Mouse (Mus musculus) limb, embryonic 15.5 days (tissue): ENCODE results near the gene Pik3r2. TPM values are rescaled to one million over a fixed set of nuclear protein-coding genes. Genes with fewer than 3 reads are reported as not detected.
A peak's percentile ranks its signal among the peaks of the same experiment; 100 is the strongest.

ENCODE experiments used
- ATAC-seq: fragments of 200-750 bp; cut with Nextera tagmentation; 2 replicates; pipeline ENCODE4 v1.8.0; 2017; ENCODE audit warnings: low read depth, moderate TSS enrichment; ENCODE audit not compliant: insufficient number of reproducible peaks, low FRiP score, low TSS enrichment
- H3K27ac ChIP-seq: fragments of 300-500 bp; sonication (generic); 2 replicates; pipeline ENCODE4 v1.5.1; 2015; ENCODE audit warnings: moderate library complexity, mild to moderate bottlenecking, inconsistent platforms
- H3K27me3 ChIP-seq: fragments of 300-500 bp; sonication (generic); 2 replicates; pipeline ENCODE4 v1.6.1; 2015; ENCODE audit warnings: inconsistent platforms
- H3K36me3 ChIP-seq: fragments of 300-500 bp; sonication (generic); 2 replicates; pipeline ENCODE4 v1.6.1; 2015; ENCODE audit warnings: inconsistent platforms
- H3K4me1 ChIP-seq: fragments of 300-500 bp; sonication (generic); 2 replicates; pipeline ENCODE4 v1.6.1; 2015; ENCODE audit warnings: inconsistent platforms
- H3K4me2 ChIP-seq: fragments of 300-500 bp; sonication (generic); 2 replicates; pipeline ENCODE4 v1.6.1; 2015; ENCODE audit warnings: mild to moderate bottlenecking, inconsistent platforms
- H3K4me3 ChIP-seq: fragments of 300-500 bp; sonication (generic); 2 replicates; pipeline ENCODE4 v1.5.1; 2015; ENCODE audit warnings: mild to moderate bottlenecking, inconsistent platforms
- H3K9ac ChIP-seq: fragments of 300-500 bp; sonication (generic); 2 replicates; pipeline ENCODE4 v1.6.1; 2015; ENCODE audit warnings: inconsistent platforms
- H3K9me3 ChIP-seq: fragments of 300-500 bp; sonication (generic); 2 replicates; pipeline ENCODE4 v1.6.1; 2016; ENCODE audit warnings: inconsistent platforms
- WGBS: fragments of 180-500 bp; shearing (Covaris S2); methylation state at CpG from one replicate; pipeline ENCODE4 v1.1.7; 2015; 5-methylcytosine and 5-hydroxymethylcytosine counted together
- polyA plus RNA-seq: library from polyadenylated mRNA; unstranded; fragments of >200 nt; fragmentation: Nextera tagmentation; extraction: Ambion mirVana; gene quantifications from 2 replicates; pipeline ENCODE4 v1.2.1, GENCODE M21; 2015

Gene Pik3r2
- polyA plus RNA-seq, 1 experiment from 2014 or later = 85.8 TPM

DNA sequence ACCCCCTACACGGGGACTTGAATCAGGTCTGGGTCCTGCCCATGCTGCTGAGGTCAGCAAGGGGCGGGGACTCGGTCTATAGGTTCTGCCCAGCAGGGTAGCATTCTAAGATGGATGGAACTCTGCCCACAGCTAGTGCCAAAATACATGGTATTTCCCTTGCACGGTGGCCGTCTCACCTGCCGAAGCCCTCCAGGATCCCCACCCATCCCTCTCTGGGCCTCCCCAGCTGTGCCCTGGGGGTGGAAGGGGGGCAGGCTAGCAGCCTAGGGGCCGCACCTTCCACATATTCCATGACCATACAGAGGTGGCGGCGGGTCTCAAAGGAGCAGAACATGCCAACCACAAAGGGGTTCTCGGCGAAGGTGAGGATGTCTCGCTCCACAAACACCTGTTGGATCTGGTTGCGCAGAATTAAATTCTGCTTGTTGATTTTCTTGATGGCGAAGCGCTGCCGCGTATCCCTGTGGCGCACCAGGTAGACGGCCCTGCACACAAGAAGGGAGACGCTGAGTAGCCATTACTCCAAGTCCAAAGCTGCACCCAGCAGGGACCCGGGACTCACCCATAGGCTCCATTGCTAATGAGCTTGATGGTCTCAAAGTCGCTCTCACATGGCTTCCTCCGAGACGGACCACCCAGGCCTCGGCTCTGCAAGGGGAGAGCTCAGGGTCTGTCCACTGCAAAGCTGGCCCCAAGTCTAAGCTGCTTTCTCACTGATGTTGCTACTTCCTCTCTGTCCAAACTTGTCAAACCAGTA lies 10.0 kb upstream of the Pik3r2 start:
- no peak overlapping the region for H3K27ac ChIP-seq
- H3K36me3 ChIP-seq = peaks cover 77% of the 10 kb centered on the region
- no peak for ATAC-seq
- 88% methylated on average over 25 of the region's 25 CpGs for WGBS
- H3K4me1 ChIP-seq = peaks cover 30% of the 10 kb centered on the region
- H3K27me3 ChIP-seq = no peaks in the 10 kb centered on the region
- no peak overlapping the region for H3K4me2 ChIP-seq
- H3K9me3 ChIP-seq = no peaks in the 10 kb centered on the region
- H3K9ac ChIP-seq = no peak overlapping the region
- H3K4me3 ChIP-seq = no peak overlapping the region

GRCm38 (mm10) chr8:70780093-70780492 lies 3.6 kb upstream of the Pik3r2 start:
- Histone ChIP-seq H3K36me3 (peaks cover 64% of the 10 kb centered on the region), H3K4me2 (no peak overlapping the region), H3K4me1 (peaks cover 24% of the 10 kb centered on the region), H3K4me3 (no peak overlapping the region), H3K9ac (no peak overlapping the region), H3K27ac (no peak overlapping the region), H3K9me3 (no peaks in the 10 kb centered on the region), H3K27me3 (no peaks in the 10 kb centered on the region)
- no peak for ATAC-seq
- 67% methylated on average over 11 of the region's 11 CpGs for WGBS

DNA sequence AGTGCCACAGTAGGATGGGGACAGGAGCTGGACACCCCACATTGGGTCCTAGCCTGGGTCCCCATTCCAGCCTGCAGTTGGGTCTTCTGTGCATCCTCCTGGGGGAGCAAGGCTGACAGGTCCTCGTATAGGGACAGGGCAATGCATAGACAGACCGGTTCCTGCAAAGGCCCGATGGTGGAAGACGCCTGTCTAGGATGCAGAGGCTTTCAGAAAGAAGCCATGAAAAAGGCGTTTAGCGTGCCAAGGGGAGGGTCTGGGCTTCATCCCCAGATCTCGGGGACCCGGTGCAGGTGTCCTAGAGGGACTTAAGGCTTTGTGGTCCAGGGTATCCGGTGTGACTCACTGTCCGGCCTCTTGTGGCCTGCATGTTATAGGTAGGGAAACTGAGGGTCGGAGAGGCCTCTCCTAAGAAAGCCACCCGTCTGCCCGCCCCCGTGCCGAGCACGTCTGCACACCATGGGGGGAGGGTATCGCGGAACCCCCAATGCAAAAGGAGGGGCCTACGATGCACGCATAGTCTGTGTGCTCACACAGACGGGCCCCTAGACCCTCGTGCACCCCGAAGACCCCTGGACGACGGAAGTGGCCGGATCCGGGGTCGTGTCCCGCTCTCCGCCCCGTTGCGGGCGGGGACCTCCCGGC lies 540 bp downstream of the Pik3r2 start:
- Histone ChIP-seq H3K9ac (peak overlapping the region; percentile 93), H3K36me3 (peaks cover 59% of the 10 kb centered on the region)

DNA sequence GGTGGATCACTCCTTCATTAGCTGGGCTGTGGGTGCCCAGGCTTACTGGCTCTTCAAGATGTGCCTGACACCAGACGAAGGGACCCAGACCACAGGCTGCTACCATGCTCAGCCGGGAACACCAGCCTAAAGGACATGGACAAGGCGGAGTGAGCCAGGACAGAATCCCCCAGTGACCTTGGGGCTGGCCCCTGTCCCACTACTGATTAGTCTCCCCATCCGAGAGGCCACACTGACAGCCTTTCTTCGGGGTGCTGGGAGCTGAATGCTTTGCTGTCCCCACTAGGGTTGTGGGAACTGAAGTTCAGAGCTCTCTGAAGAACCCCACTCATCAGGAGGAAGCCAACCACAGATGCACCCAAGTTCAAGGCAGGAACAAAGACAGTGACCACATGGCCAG lies 1.3 kb downstream of the Pik3r2 start:
- no peaks in the 10 kb centered on the region for H3K27me3 ChIP-seq
- H3K4me3 ChIP-seq = peak overlapping the region; percentile 87
- peak overlapping the region; percentile 85; the same call in 1 of the 2 replicates for H3K27ac ChIP-seq
- H3K9ac ChIP-seq = peak overlapping the region; percentile 93
- H3K4me1 ChIP-seq = peaks cover 60% of the 10 kb centered on the region
- H3K4me2 ChIP-seq = peak overlapping the region; percentile 81
- 91% methylated on average over 5 of the region's 5 CpGs for WGBS
- H3K9me3 ChIP-seq = no peaks in the 10 kb centered on the region
- no peak for ATAC-seq
- peaks cover 59% of the 10 kb centered on the region for H3K36me3 ChIP-seq

More for the DNA sequence above, 540 bp downstream of the Pik3r2 start:
- Histone ChIP-seq H3K4me3 (peak overlapping the region; percentile 87), H3K9me3 (no peaks in the 10 kb centered on the region), H3K4me1 (peaks cover 60% of the 10 kb centered on the region), H3K27me3 (no peaks in the 10 kb centered on the region), H3K4me2 (peak overlapping the region; percentile 81), H3K27ac (peak overlapping the region; percentile 99)
- ATAC-seq = no peak
- WGBS = 2% methylated on average over 34 of the region's 34 CpGs

GRCm38 (mm10) chr8:70774740-70775139 lies 1.8 kb downstream of the Pik3r2 start:
- H3K27ac ChIP-seq = peak overlapping the region; percentile 85

GRCm38 (mm10) chr8:70773833-70774232 lies 2.7 kb downstream of the Pik3r2 start:
- Histone ChIP-seq H3K9ac (peak overlapping the region; percentile 28; the same call in 1 of the 2 replicates), H3K27ac (peak overlapping the region; percentile 85), H3K36me3 (peaks cover 59% of the 10 kb centered on the region), H3K4me1 (peaks cover 64% of the 10 kb centered on the region), H3K27me3 (no peaks in the 10 kb centered on the region), H3K4me2 (peak overlapping the region; percentile 35), H3K9me3 (no peaks in the 10 kb centered on the region), H3K4me3 (peak overlapping the region; percentile 22)
- peak; percentile 49 for ATAC-seq
- WGBS = 27% methylated on average over 9 of the region's 9 CpGs

More at GRCm38 (mm10) chr8:70774740-70775139, 1.8 kb downstream of the Pik3r2 start:
- 93% methylated on average over 18 of the region's 18 CpGs for WGBS
- Histone ChIP-seq H3K4me1 (peaks cover 61% of the 10 kb centered on the region), H3K4me2 (peak overlapping the region; percentile 81; the same call in 1 of the 2 replicates), H3K36me3 (peaks cover 59% of the 10 kb centered on the region), H3K27me3 (no peaks in the 10 kb centered on the region), H3K9ac (0 out of 2 replicates have a peak overlapping the region, but pooled peaks have one; percentile 93), H3K9me3 (no peaks in the 10 kb centered on the region), H3K4me3 (0 out of 2 replicates have a peak overlapping the region, but pooled peaks have one; percentile 9)
- ATAC-seq = no peak

DNA sequence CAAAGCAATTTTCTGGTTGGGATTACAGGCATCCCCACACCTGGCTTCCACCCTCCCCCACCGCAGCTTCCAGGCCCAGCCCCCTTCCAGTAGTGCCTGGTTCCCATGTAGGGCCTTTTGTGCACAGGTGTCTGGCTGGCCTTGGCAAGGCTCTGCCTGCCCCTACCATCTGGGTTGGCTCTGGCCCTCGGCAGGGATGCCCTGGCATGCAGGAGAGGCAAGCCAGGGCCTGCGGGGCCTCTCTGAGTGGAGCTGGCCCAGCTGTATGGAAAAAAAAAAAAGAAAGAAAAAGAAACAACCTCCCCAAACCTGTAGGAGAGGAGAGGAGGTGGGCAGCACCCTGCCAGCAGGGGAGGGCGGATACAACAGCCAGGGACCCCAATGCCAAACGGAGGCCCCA lies 3.1 kb downstream of the Pik3r2 start:
- H3K27me3 ChIP-seq = no peaks in the 10 kb centered on the region
- peak overlapping the region; percentile 85 for H3K27ac ChIP-seq
- H3K9ac ChIP-seq = 0 out of 2 replicates have a peak overlapping the region, but pooled peaks have one; percentile 28
- peak overlapping the region; percentile 35 for H3K4me2 ChIP-seq
- WGBS = 42% methylated on average over 5 of the region's 5 CpGs
- H3K36me3 ChIP-seq = peaks cover 59% of the 10 kb centered on the region
- H3K4me1 ChIP-seq = peaks cover 61% of the 10 kb centered on the region
- peak overlapping the region; percentile 22 for H3K4me3 ChIP-seq
- ATAC-seq = no peak
- H3K9me3 ChIP-seq = no peaks in the 10 kb centered on the region

DNA sequence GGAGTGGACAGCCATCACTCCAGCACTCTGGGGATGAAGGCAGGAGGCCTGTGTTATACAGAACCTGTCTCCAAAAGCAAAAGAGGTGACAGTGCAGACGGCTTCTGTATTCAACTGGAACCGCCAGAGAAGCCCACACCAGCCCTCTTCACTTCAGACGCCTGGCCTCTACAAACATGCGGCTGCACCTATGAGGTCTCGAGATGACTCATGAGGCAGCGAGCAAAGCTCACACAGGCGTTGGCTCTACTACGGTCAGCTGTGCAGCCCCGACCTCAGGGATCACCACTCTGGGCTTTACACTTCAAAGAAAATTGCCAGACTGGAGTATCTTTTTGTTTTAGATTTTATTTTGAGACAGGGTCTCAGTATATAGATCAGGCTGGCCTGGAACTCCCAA lies 3.6 kb downstream of the Pik3r2 start:
- WGBS = 73% methylated on average over 9 of the region's 9 CpGs
- H3K9ac ChIP-seq = no peak overlapping the region
- H3K4me1 ChIP-seq = peaks cover 58% of the 10 kb centered on the region
- ATAC-seq = no peak
- H3K27ac ChIP-seq = peak overlapping the region; percentile 85
- H3K4me3 ChIP-seq = no peak overlapping the region
- H3K27me3 ChIP-seq = no peaks in the 10 kb centered on the region
- peaks cover 60% of the 10 kb centered on the region for H3K36me3 ChIP-seq
- H3K9me3 ChIP-seq = no peaks in the 10 kb centered on the region
- 0 out of 2 replicates have a peak overlapping the region, but pooled peaks have one; percentile 35 for H3K4me2 ChIP-seq

- ATAC-seq = no peak
- Histone ChIP-seq H3K27me3 (no peaks in the 10 kb centered on the region), H3K4me1 (peaks cover 53% of the 10 kb centered on the region), H3K4me2 (no peak overlapping the region), H3K9ac (no peak overlapping the region), H3K27ac (no peak overlapping the region), H3K4me3 (no peak overlapping the region), H3K36me3 (peaks cover 63% of the 10 kb centered on the region), H3K9me3 (no peaks in the 10 kb centered on the region)
- WGBS = 89% methylated on average over 13 of the region's 13 CpGs
These were observed 4.4 kb downstream of the Pik3r2 start for GRCm38 (mm10) chr8:70772075-70772474.

- no peaks in the 10 kb centered on the region for H3K27me3 ChIP-seq
- WGBS = 84% methylated on average over 7 of the region's 7 CpGs
- peaks cover 63% of the 10 kb centered on the region for H3K36me3 ChIP-seq
- no peaks in the 10 kb centered on the region for H3K9me3 ChIP-seq
- no peak overlapping the region for H3K4me3 ChIP-seq
- H3K9ac ChIP-seq = no peak overlapping the region
- no peak for ATAC-seq
- H3K4me2 ChIP-seq = no peak overlapping the region
- H3K27ac ChIP-seq = no peak overlapping the region
- H3K4me1 ChIP-seq = peaks cover 60% of the 10 kb centered on the region
These were observed 5.3 kb downstream of the Pik3r2 start for GRCm38 (mm10) chr8:70771217-70771616.

DNA sequence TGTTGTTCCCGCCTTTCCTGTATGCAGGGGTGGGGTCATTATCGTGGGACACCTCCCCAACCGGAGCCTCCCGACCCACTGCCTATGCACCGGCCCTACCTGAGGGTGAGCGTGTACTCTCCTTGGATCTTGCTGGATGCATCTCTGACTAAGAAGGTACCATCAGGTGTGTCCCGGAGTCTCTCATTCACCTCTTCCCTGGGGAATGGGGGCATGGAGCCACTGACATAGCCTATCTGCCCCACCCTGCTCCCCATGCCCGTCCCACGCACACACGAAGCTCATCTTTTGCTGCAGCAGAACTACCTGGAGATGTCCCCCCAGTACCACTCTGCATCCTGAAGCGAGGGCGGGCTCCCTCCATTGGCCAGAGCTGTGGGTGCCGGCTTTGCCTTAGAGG lies 5.8 kb downstream of the Pik3r2 start:
- H3K36me3 ChIP-seq = peaks cover 63% of the 10 kb centered on the region
- 92% methylated on average over 13 of the region's 13 CpGs for WGBS

DNA sequence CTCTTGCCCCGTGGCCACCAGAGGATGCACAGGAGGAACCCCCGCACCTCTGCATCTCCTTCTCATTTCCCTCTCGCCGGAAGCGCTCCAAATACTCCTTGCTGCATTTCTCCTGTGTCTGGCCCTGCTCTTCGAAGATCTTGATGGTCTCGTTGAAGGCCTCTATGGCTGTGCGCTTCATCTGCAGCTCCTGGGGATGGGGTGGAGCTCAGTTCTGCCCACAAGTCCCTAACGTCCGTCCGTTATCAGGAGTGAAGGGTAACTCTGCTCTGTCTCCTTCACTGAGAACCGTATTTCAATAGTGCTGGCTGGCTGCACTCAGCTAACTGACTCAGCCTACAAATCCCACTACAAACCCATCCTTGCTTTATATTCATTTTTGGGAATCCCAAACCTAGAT lies 6.7 kb downstream of the Pik3r2 start:
- Histone ChIP-seq H3K4me1 (peaks cover 57% of the 10 kb centered on the region), H3K9ac (no peak overlapping the region), H3K27me3 (no peaks in the 10 kb centered on the region), H3K36me3 (peaks cover 61% of the 10 kb centered on the region), H3K4me3 (no peak overlapping the region), H3K4me2 (no peak overlapping the region), H3K9me3 (no peaks in the 10 kb centered on the region), H3K27ac (no peak overlapping the region)
- 74% methylated on average over 12 of the region's 12 CpGs for WGBS
- no peak for ATAC-seq

More for the DNA sequence above, 5.8 kb downstream of the Pik3r2 start:
- no peak overlapping the region for H3K4me3 ChIP-seq
- H3K4me2 ChIP-seq = no peak overlapping the region
- H3K27ac ChIP-seq = no peak overlapping the region
- H3K27me3 ChIP-seq = no peaks in the 10 kb centered on the region
- ATAC-seq = no peak
- no peaks in the 10 kb centered on the region for H3K9me3 ChIP-seq
- H3K4me1 ChIP-seq = peaks cover 61% of the 10 kb centered on the region
- H3K9ac ChIP-seq = no peak overlapping the region
